Mouse (Mus musculus) limb, embryonic 12.5 days (tissue): ENCODE results near the gene Psma3. TPM values are rescaled to one million over a fixed set of nuclear protein-coding genes. Genes with fewer than 3 reads are reported as not detected.
"Not testable (repeated sequence)": the region's sequence is repeated elsewhere in the genome, so short reads cannot be mapped to it uniquely, and the experiment has no call there.

Experiments
- ATAC-seq: fragments of 200-750 bp; cut with Nextera tagmentation; 2 replicates; pipeline ENCODE4 v1.8.0; 2017; ENCODE audit warnings: low read depth, moderate TSS enrichment; ENCODE audit not compliant: insufficient number of reproducible peaks, insufficient read depth, low FRiP score, low TSS enrichment
- H3K27ac ChIP-seq: fragments of 300-500 bp; sonication (generic); 2 replicates; pipeline ENCODE4 v1.5.1; 2016; ENCODE audit warnings: mild to moderate bottlenecking, moderate library complexity
- H3K27me3 ChIP-seq: fragments of 300-500 bp; sonication (generic); 2 replicates; pipeline ENCODE4 v1.6.1; 2016; ENCODE audit warnings: mild to moderate bottlenecking, moderate library complexity
- H3K36me3 ChIP-seq: fragments of 300-500 bp; sonication (generic); 2 replicates; pipeline ENCODE4 v1.6.1; 2016; ENCODE audit warnings: mild to moderate bottlenecking, moderate library complexity
- H3K4me1 ChIP-seq: fragments of 300-500 bp; sonication (generic); replicated peaks from 2 replicates; pipeline ENCODE4 v1.6.1; 2016
- H3K4me2 ChIP-seq: fragments of 300-500 bp; sonication (generic); 2 replicates; pipeline ENCODE4 v1.6.1; 2016; ENCODE audit warnings: mild to moderate bottlenecking, moderate library complexity
- H3K4me3 ChIP-seq: fragments of 300-500 bp; sonication (generic); replicated peaks from 2 replicates; pipeline ENCODE4 v1.5.1; 2016; ENCODE audit warnings: mild to moderate bottlenecking
- H3K9ac ChIP-seq: fragments of 300-500 bp; sonication (generic); replicated peaks from 2 replicates; pipeline ENCODE4 v1.6.1; 2016; ENCODE audit warnings: mild to moderate bottlenecking, moderate library complexity
- H3K9me3 ChIP-seq: fragments of 300-500 bp; sonication (generic); 2 replicates; pipeline ENCODE4 v1.6.1; 2016; ENCODE audit warnings: mild to moderate bottlenecking, moderate library complexity
- WGBS: fragments of 180-500 bp; shearing (Covaris S2); methylation state at CpG from one replicate; pipeline ENCODE4 v1.1.7; 2016; 5-methylcytosine and 5-hydroxymethylcytosine counted together
- polyA plus RNA-seq: library from polyadenylated mRNA; unstranded; fragments of >200 nt; fragmentation: Nextera tagmentation; extraction: Ambion mirVana; gene quantifications from 2 replicates; pipeline ENCODE4 v1.2.1, GENCODE M21; 2016

Psma3 gene
- polyA plus RNA-seq, 1 experiment from 2014 or later, result 611 TPM

DNA sequence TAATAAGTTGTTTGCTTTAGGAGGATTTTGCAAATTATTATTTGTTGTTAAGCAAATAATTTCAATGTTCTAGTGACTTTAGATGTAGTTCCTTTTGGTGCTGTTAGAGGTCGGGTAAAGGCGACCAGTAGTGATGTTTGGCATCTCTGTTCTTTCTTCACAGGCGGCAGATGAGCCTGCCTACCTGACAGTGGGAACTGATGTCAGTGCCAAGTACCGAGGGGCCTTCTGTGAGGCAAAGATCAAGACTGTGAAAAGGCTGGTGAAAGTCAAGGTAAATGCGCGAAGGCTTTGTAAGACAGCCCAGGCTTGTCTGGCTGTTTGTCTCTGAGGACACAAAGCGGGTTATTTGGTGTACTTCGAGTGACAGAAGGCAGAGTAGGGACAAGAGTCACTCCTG lies 44.8 kb downstream of the Psma3 start:
- H3K4me2 ChIP-seq, result no peak overlapping the region
- H3K27me3 ChIP-seq, result no peaks in the 10 kb centered on the region
- H3K36me3 ChIP-seq, result peaks cover 47% of the 10 kb centered on the region
- WGBS, result 88% methylated on average over 8 of the region's 8 CpGs
- no peak overlapping the region for H3K27ac ChIP-seq
- no peak for ATAC-seq
- no peak overlapping the region for H3K4me3 ChIP-seq
- H3K9me3 ChIP-seq, result no peaks in the 10 kb centered on the region
- no peak overlapping the region for H3K9ac ChIP-seq
- peaks cover 6% of the 10 kb centered on the region; the same call in 1 of the 2 replicates for H3K4me1 ChIP-seq

DNA sequence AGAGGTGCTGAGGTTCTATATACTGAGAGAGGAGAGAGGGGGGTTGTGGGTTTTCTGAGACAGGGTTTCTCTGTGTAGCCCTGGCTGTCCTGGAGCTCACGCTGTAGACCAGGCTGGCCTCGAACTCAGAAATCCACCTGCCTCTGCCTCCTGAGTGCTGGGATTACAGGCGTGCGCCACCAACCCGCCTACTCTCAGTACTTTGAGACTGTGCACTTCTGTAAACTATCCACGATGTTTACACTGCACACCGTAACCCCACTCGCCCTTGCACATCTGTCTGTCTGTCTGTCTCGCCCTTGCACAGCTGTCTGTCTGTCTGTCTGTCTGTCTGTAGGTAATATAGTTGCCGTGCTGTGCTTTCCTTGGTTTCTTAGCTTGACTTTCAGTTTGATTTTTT lies 50.0 kb downstream of the Psma3 start:
- H3K27ac ChIP-seq, result no peak overlapping the region
- peaks cover 91% of the 10 kb centered on the region for H3K36me3 ChIP-seq
- no peak overlapping the region for H3K4me3 ChIP-seq
- ATAC-seq, result no peak
- H3K4me2 ChIP-seq, result no peak overlapping the region
- no peaks in the 10 kb centered on the region for H3K9me3 ChIP-seq
- WGBS, result 95% methylated on average over 10 of the region's 10 CpGs
- no peaks in the 10 kb centered on the region for H3K4me1 ChIP-seq
- no peaks in the 10 kb centered on the region for H3K27me3 ChIP-seq
- no peak overlapping the region for H3K9ac ChIP-seq

DNA sequence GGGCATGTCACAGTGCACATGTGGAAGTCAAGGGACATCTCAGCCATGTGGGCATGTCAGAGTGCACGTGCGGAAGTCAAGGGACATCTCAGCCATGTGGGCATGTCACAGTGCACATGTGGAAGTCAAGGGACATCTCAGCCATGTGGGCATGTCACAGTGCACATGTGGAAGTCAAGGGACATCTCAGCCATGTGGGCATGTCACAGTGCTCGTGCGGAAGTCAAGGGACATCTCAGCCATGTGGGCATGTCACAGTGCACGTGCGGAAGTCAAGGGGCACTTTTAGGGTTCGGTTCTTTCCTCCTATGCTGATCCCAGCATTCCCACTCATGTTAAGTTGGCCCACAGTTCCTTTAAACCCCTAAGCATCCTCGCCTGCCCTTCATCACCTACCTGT lies 53.8 kb downstream of the Psma3 start:
- ATAC-seq, H3K9ac ChIP-seq, H3K4me2 ChIP-seq, H3K9me3 ChIP-seq, H3K4me3 ChIP-seq, H3K4me1 ChIP-seq, H3K27ac ChIP-seq, H3K27me3 ChIP-seq: not testable (repeated sequence)
- 93% methylated on average over 8 of the region's 8 CpGs for WGBS
- H3K36me3 ChIP-seq, result peaks cover 87% of the 10 kb centered on the region

DNA sequence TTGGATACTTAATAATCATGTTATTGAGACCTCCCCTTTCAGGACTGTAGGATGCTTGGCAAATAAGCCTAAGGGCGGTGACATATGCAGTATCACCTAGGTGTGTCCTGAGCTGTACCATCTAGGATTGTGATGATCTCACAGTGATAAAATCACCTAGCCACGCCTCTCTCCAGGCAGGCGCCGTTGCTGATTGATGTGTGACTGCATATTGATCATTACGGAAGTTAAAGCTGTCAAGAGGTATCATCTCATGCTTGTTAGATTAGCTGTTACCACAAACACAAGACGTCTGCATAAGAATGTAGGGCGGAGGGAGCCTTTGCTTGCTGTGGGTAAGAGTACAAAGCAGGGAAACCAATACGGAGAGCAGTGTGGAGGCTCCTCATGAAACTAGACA lies 55.8 kb downstream of the Psma3 start:
- WGBS, result 86% methylated on average over 8 of the region's 8 CpGs
- no peak for ATAC-seq
- Histone ChIP-seq H3K27ac (no peak overlapping the region), H3K9ac (no peak overlapping the region), H3K36me3 (peaks cover 75% of the 10 kb centered on the region), H3K27me3 (no peaks in the 10 kb centered on the region), H3K9me3 (no peaks in the 10 kb centered on the region), H3K4me1 (no peaks in the 10 kb centered on the region), H3K4me2 (no peak overlapping the region), H3K4me3 (no peak overlapping the region)

DNA sequence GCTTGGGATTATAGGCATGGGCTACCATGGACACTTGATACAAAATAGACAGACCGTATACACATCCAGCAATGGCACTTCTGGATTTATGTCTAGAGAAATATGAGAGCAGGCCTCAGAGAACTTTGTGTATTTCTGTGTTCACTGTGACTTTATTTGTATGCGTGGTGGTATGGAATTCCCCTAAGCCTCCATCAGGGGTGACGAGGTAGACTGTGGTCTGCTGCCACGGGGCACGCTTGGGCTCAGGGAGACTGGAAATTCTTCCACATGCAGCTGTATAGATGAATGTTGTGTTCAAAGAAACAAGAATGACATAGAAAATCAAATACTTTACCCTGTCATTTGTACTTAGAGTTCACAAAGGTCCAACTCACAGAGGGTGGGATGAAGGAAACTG lies 56.3 kb downstream of the Psma3 start:
- Histone ChIP-seq H3K4me1 (no peaks in the 10 kb centered on the region), H3K9ac (no peak overlapping the region), H3K27ac (no peak overlapping the region), H3K27me3 (no peaks in the 10 kb centered on the region), H3K9me3 (no peaks in the 10 kb centered on the region), H3K4me3 (no peak overlapping the region), H3K36me3 (peaks cover 71% of the 10 kb centered on the region), H3K4me2 (no peak overlapping the region)
- 95% methylated on average over 5 of the region's 5 CpGs for WGBS
- no peak for ATAC-seq

DNA sequence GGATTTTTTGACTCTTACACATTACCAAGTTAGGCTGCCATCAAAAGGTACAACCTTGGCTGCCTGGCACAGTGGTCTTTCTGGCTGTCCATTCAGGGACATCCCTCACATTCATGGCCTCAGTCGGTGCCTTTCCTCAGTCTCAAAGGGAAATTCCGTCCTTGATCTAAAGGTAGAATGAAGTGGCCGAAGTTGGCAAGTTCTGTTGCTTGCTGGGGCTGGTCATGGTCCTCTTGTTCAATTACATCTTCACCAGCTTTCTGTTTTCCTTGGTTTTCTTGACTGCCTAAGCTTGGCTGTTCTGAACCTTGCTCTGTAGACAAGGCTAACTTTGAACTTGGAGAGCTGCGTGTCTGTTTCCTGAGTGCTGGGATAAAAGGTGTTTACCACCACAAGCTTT lies 61.4 kb downstream of the Psma3 start:
- H3K36me3 ChIP-seq, result peaks cover 71% of the 10 kb centered on the region

DNA sequence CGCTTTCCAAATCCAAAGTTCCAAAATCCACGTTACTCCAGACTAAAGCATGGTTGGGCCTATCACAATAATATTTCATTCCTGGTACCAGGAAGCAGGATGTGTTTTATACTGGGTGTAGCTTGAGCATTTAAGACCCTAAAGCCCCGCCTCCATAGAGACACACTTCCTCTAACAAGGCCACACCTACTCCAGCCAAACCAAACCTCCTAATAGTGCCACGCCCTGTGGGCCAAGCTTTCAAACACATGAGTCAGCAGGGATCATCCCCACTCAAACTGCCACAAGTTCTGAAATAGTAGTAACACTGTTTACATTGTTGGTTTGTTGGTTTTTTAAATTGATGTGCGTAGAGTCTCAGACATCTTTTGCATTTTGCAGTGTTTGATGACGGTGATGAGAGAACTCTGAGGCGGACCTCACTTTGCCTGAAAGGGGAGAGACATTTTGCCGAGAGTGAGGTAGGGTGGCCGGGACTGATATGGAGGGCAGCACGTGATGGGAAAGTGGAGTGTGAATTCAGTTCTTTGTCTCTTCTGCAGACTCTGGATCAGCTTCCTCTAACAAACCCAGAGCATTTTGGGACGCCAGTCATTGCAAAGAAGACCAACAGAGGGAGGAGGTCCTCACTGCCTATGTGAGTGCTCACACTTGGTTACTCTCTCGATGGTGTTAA lies 62.4 kb downstream of the Psma3 start:
- Histone ChIP-seq H3K9ac (no peak overlapping the region), H3K27me3 (no peaks in the 10 kb centered on the region), H3K4me3 (no peak overlapping the region), H3K9me3 (no peaks in the 10 kb centered on the region), H3K4me2 (no peak overlapping the region), H3K27ac (no peak overlapping the region), H3K36me3 (peaks cover 75% of the 10 kb centered on the region), H3K4me1 (no peaks in the 10 kb centered on the region)
- WGBS, result 94% methylated on average over 12 of the region's 12 CpGs
- no peak for ATAC-seq

More for the DNA sequence above, 61.4 kb downstream of the Psma3 start:
- 94% methylated on average over 4 of the region's 4 CpGs for WGBS
- Histone ChIP-seq H3K4me1 (no peaks in the 10 kb centered on the region), H3K4me2 (no peak overlapping the region), H3K9ac (no peak overlapping the region), H3K27me3 (no peaks in the 10 kb centered on the region), H3K27ac (no peak overlapping the region), H3K4me3 (no peak overlapping the region), H3K9me3 (no peaks in the 10 kb centered on the region)
- ATAC-seq, result no peak

DNA sequence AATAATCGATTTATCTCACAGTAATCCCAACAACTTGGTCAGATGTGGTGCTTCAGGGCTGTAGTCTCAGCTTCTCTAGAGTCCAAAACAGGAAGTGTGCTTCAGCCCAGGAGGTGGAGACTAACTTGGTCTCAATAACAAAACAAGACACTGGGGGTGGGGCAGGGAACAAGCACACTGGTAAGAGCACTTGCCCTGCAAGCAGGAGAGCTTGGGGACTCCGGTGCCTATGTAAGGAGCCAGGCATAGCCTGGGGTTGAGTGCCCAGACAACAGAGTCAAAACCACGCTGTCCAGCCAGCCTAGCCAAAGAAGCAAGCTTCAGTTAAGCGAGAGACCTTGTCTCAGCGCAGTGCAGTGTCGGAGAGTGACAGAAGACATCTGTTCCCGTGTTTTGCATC lies 66.0 kb downstream of the Psma3 start:
- ATAC-seq, result no peak
- Histone ChIP-seq H3K27ac (no peak overlapping the region), H3K9ac (no peak overlapping the region), H3K4me2 (no peak overlapping the region), H3K27me3 (no peaks in the 10 kb centered on the region), H3K4me3 (no peak overlapping the region), H3K4me1 (no peaks in the 10 kb centered on the region), H3K36me3 (peaks cover 81% of the 10 kb centered on the region), H3K9me3 (no peaks in the 10 kb centered on the region)
- WGBS, result 93% methylated on average over 7 of the region's 7 CpGs

DNA sequence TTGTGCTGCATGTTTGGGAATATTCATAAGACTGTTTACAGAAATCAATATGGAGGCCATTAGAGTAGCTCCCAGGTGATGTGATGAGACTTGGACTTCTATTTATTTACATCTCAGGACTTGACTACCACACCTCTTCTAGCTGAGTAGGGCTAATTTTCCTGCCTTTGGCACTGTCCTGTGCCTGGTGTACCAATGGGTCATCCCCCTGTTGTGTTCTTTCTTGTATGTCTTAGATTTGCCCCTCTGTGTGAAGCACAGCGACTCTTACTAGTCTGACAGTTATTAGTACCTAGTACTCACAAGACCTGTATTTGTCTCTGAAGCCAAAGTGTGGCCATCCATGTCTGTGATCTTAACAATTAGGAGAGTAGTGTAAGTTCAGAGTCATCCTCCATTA lies 68.0 kb downstream of the Psma3 start:
- Histone ChIP-seq H3K36me3 (peaks cover 83% of the 10 kb centered on the region), H3K27ac (no peak overlapping the region), H3K27me3 (no peaks in the 10 kb centered on the region), H3K4me1 (peaks cover 1% of the 10 kb centered on the region; the same call in 1 of the 2 replicates), H3K4me3 (no peak overlapping the region), H3K9me3 (no peaks in the 10 kb centered on the region), H3K9ac (no peak overlapping the region), H3K4me2 (no peak overlapping the region)
- 100% methylated on average over 1 of the region's 1 CpGs for WGBS
- ATAC-seq, result no peak

DNA sequence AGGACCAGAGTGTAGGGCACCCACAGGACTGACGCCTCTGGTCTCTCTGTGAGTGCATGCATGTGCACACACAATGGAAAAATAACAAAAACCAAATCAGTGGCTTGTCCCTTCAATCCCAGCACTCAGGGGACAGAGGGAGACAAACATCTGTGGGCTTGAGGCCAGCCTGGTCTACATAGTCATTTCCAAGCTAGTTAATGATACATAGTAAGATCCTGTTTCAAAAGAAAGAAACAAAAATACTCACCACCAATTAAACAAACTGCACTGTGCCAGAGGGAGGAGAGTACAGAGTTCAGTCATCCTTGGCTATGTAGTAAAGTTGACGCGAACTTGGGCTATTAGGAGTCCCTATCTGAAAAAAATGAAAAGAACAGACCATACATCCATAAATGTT lies 69.2 kb downstream of the Psma3 start:
- 93% methylated on average over 3 of the region's 3 CpGs for whole genome bisulfite sequencing
- Histone ChIP-seq H3K9ac (no peak overlapping the region), H3K36me3 (peaks cover 73% of the 10 kb centered on the region), H3K4me2 (no peak overlapping the region), H3K27me3 (no peaks in the 10 kb centered on the region), H3K27ac (no peak overlapping the region), H3K9me3 (no peaks in the 10 kb centered on the region), H3K4me3 (no peak overlapping the region), H3K4me1 (peaks cover 5% of the 10 kb centered on the region; the same call in 1 of the 2 replicates)
- ATAC-seq, result no peak

DNA sequence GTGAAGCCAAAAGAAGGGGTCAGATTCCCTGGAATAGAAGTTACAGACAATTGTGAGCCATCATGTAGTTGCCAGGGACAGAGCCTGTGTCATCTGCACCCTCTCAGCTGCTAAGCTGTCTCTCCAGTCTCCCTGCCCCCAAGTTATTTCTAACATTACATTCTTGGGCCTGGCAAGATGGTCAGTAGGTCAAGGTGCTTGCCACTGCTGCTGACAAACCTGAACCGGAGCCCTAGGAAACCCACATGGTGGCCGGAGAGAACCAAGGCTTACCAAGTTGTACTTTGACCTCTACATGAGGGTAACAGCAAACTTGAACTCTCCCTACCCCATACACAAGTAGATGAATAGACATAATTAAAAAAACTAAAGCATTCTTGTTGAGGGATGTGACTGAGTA lies 70.1 kb downstream of the Psma3 start:
- Histone ChIP-seq H3K4me1 (peaks cover 5% of the 10 kb centered on the region; the same call in 1 of the 2 replicates), H3K9me3 (no peaks in the 10 kb centered on the region), H3K36me3 (peaks cover 65% of the 10 kb centered on the region), H3K4me3 (no peak overlapping the region), H3K27me3 (no peaks in the 10 kb centered on the region), H3K27ac (no peak overlapping the region), H3K4me2 (no peak overlapping the region), H3K9ac (no peak overlapping the region)
- WGBS, result 89% methylated on average over 2 of the region's 2 CpGs
- ATAC-seq, result no peak
